Mouse (Mus musculus) MEL (cell line): ENCODE measurements around the gene Ppp4c. TPM values are rescaled to one million over a fixed set of nuclear protein-coding genes. Genes with fewer than 3 reads are reported as not detected.

Source experiments
- DNase-seq: peaks from one replicate; pipeline ENCODE4 v3.0.0; 2011; ENCODE audit warnings: low read depth, low spot score
- H3K27ac ChIP-seq: 2 replicates; pipeline ENCODE4 v1.5.1; 2012; ENCODE audit warnings: low read depth, mild to moderate bottlenecking, control low read depth, low read length, moderate library complexity; ENCODE audit not compliant: control insufficient read depth
- H3K27me3 ChIP-seq, 2 experiments: fragments of 150-350 bp in 1 of 2; sonication (generic) in 1 of 2; 2 replicates each; pipeline ENCODE4 v1.6.1; 2012; ENCODE audit warnings: low read length in 2 of 2, mild to moderate bottlenecking in 2 of 2, improper control_type of control experiment in 1 of 2, moderate library complexity in 1 of 2; ENCODE audit not compliant: insufficient read depth in 2 of 2, control insufficient read depth in 1 of 2
- H3K36me3 ChIP-seq, 2 experiments: 2 replicates each; pipeline ENCODE4 v1.6.1; 2012 to 2014; ENCODE audit warnings: low read length in 2 of 2, improper control_type of control experiment in 1 of 2, inconsistent platforms in 1 of 2, mild to moderate bottlenecking in 1 of 2; ENCODE audit not compliant: insufficient read depth in 2 of 2, control insufficient read depth in 1 of 2
- H3K4me1 ChIP-seq, 2 experiments: fragments of 150-350 bp in 1 of 2; sonication (generic) in 1 of 2; 2 replicates each; pipeline ENCODE4 v1.6.1; 2012; ENCODE audit warnings: low read length in 2 of 2, improper control_type of control experiment in 1 of 2, mild to moderate bottlenecking in 1 of 2; ENCODE audit not compliant: insufficient read depth in 2 of 2, control insufficient read depth in 1 of 2
- H3K4me3 ChIP-seq, 2 experiments: fragments of 150-350 bp in 1 of 2; sonication (generic) in 1 of 2; 2 replicates each; pipeline ENCODE4 v1.5.1; 2012; ENCODE audit warnings: low read depth in 2 of 2, low read length in 2 of 2, mild to moderate bottlenecking in 2 of 2, moderate library complexity in 2 of 2, control low read depth in 1 of 2, improper control_type of control experiment in 1 of 2; ENCODE audit not compliant: control insufficient read depth in 1 of 2, insufficient read depth in 1 of 2
- H3K79me2 ChIP-seq: 2 replicates; pipeline ENCODE4 v1.6.1; 2012; ENCODE audit warnings: mild to moderate bottlenecking, low read length, moderate library complexity; ENCODE audit not compliant: control insufficient read depth, poor library complexity, insufficient read depth
- H3K9ac ChIP-seq: 2 replicates; pipeline ENCODE4 v1.6.1; 2012; ENCODE audit warnings: low read depth, mild to moderate bottlenecking, control low read depth, low read length, moderate library complexity; ENCODE audit not compliant: control insufficient read depth, poor library complexity, severe bottlenecking
- H3K9me3 ChIP-seq: fragments of 150-350 bp; sonication (generic); replicated peaks from 2 replicates; pipeline ENCODE4 v1.6.1; 2012; ENCODE audit warnings: mild to moderate bottlenecking, low read length, improper control_type of control experiment, moderate library complexity; ENCODE audit not compliant: insufficient read depth
- CHD1 ChIP-seq: IDR thresholded peaks from 2 replicates; pipeline ENCODE4 v1.6.1; 2012; ENCODE audit warnings: low read depth, mild to moderate bottlenecking, inconsistent platforms, low read length, improper control_type of control experiment
- ETS1 ChIP-seq: IDR thresholded peaks from 2 replicates; pipeline ENCODE4 v1.6.1; 2012; ENCODE audit warnings: low read depth, mild to moderate bottlenecking, inconsistent platforms, low read length, improper control_type of control experiment, moderate library complexity
- GATA1 ChIP-seq: IDR thresholded peaks from 2 replicates; pipeline ENCODE4 v1.6.1; 2011; ENCODE audit warnings: low read depth, low read length, improper control_type of control experiment
- JUND ChIP-seq: IDR thresholded peaks from 2 replicates; pipeline ENCODE4 v1.6.1; 2011; ENCODE audit warnings: low read depth, mild to moderate bottlenecking, improper control_type of control experiment, low read length
- KAT2A ChIP-seq: conservative IDR thresholded peaks from 2 replicates; pipeline ENCODE4 v1.6.1; 2012; ENCODE audit warnings: low read depth, low read length, improper control_type of control experiment, inconsistent platforms
- MAFK ChIP-seq: IDR thresholded peaks from 2 replicates; pipeline ENCODE4 v1.6.1; 2011; ENCODE audit warnings: low read depth, mild to moderate bottlenecking, low read length, improper control_type of control experiment, borderline replicate concordance
- MAX ChIP-seq: IDR thresholded peaks from 2 replicates; pipeline ENCODE4 v1.6.1; 2011; ENCODE audit warnings: low read length, improper control_type of control experiment
- MXI1 ChIP-seq: IDR thresholded peaks from 2 replicates; pipeline ENCODE4 v1.6.1; 2011; ENCODE audit warnings: mild to moderate bottlenecking, low read depth, low read length, improper control_type of control experiment
- MYC ChIP-seq: IDR thresholded peaks from 2 replicates; pipeline ENCODE4 v1.6.1; 2011; ENCODE audit warnings: low read depth, mild to moderate bottlenecking, low read length, improper control_type of control experiment, moderate library complexity
- NELFE ChIP-seq: IDR thresholded peaks from 2 replicates; pipeline ENCODE4 v1.6.1; 2011; ENCODE audit warnings: low read depth, low read length, improper control_type of control experiment
- NRF1 ChIP-seq: IDR thresholded peaks from 2 replicates; pipeline ENCODE4 v1.6.1; 2014; ENCODE audit warnings: low read depth, mild to moderate bottlenecking, inconsistent platforms, low read length, improper control_type of control experiment, moderate library complexity; ENCODE audit not compliant: poor library complexity, insufficient read depth, severe bottlenecking
- POLR2AphosphoS2 ChIP-seq: IDR thresholded peaks from 2 replicates; pipeline ENCODE4 v1.6.1; 2011; ENCODE audit warnings: low read length, improper control_type of control experiment
- RCOR1 ChIP-seq: IDR thresholded peaks from 2 replicates; pipeline ENCODE4 v1.6.1; 2012; ENCODE audit warnings: low read depth, mild to moderate bottlenecking, inconsistent platforms, low read length, improper control_type of control experiment
- TAL1 ChIP-seq: IDR thresholded peaks from 2 replicates; pipeline ENCODE4 v1.6.1; 2012; ENCODE audit warnings: mild to moderate bottlenecking, inconsistent platforms, low read length, moderate library complexity, mixed read lengths
- TCF12 ChIP-seq: IDR thresholded peaks from 2 replicates; pipeline ENCODE4 v1.6.1; 2014; ENCODE audit warnings: low read depth, mild to moderate bottlenecking, inconsistent platforms, low read length, improper control_type of control experiment, moderate library complexity
- USF1 ChIP-seq: IDR thresholded peaks from 2 replicates; pipeline ENCODE4 v1.6.1; 2014; ENCODE audit warnings: low read depth, mild to moderate bottlenecking, inconsistent platforms, low read length, improper control_type of control experiment, moderate library complexity
- USF2 ChIP-seq, 2 experiments: IDR thresholded peaks; 2 replicates each; pipeline ENCODE4 v1.6.1; 2011 to 2012; ENCODE audit warnings: improper control_type of control experiment in 2 of 2, low read length in 2 of 2, borderline replicate concordance in 1 of 2, inconsistent platforms in 1 of 2, low read depth in 1 of 2, mild to moderate bottlenecking in 1 of 2; ENCODE audit not compliant: insufficient read depth in 1 of 2
- ZC3H11A ChIP-seq: IDR thresholded peaks from 2 replicates; pipeline ENCODE4 v1.6.1; 2012; ENCODE audit warnings: low read depth, mild to moderate bottlenecking, inconsistent platforms, low read length, improper control_type of control experiment
- ZMIZ1 ChIP-seq: IDR thresholded peaks from 2 replicates; pipeline ENCODE4 v1.6.1; 2012; ENCODE audit warnings: low read depth, mild to moderate bottlenecking, inconsistent platforms, low read length, improper control_type of control experiment, moderate library complexity
- polyA plus RNA-seq, 2 experiments: library from polyadenylated mRNA; stranded (reverse) in 1 of 2; unstranded in 1 of 2; fragments of >175 nt in 1 of 2; fragments of >200 nt in 1 of 2; gene quantifications; 2 replicates each; pipeline versions ENCODE4 v1.2.1 to v1.2.4; 2012; ENCODE audit warnings: low replicate concordance in 2 of 2, low read depth in 1 of 2; ENCODE audit not compliant: insufficient read length in 2 of 2, insufficient read depth in 1 of 2, missing spikeins in 1 of 2
- total RNA-seq: library from RNA; depleted of rRNA; stranded (reverse); fragments of 300-350 nt; gene quantifications from 2 replicates; pipeline ENCODE4 v1.2.3, GENCODE M21; 2012; rRNA removed

Ppp4c gene
- total and polyA plus RNA-seq, 3 experiments = 257 to 540 (median 265) TPM

DNA sequence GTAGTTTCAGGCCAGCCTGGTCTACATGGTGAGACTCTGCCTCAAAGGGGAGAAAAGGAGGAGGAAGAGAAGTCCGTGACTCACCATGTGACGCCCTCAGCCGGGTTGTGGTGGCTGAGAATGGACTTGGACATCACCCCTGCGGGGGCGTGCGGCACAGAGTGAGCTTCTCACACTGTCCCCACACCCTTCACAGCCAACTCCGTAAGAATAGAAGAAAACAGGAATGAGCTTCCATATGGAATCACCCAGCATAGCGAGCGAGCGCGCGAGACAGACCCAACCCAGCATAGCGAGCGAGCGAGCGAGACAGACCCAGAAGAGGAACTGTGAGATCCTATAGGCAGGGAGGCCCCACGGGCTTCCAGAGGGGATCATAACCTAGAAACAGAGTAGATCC is 52.7 kb downstream of the Ppp4c start:
- peak overlapping the region; percentile 64 for H3K9ac ChIP-seq
- H3K36me3 ChIP-seq = no peaks in the 10 kb centered on the region
- no peaks in the 10 kb centered on the region for H3K4me1 ChIP-seq
- no peaks in the 10 kb centered on the region for H3K9me3 ChIP-seq
- no peak overlapping the region for H3K27ac ChIP-seq
- H3K79me2 ChIP-seq = no peaks in the 10 kb centered on the region
- H3K4me3 ChIP-seq = peak overlapping the region; percentile 59 to 60
- peak; percentile 51 for DNase-seq
- no peaks in the 10 kb centered on the region; a peak in 1 of 4 replicates for H3K27me3 ChIP-seq
- peak; percentile 41; the same call in 1 of the 2 replicates for TF ChIP-seq USF1
- TF ChIP-seq NRF1 = no peak
- no peak for TF ChIP-seq MYC

GRCm38 (mm10) chr7:126736122-126736521 is 56.2 kb downstream of the Ppp4c start:
- no peaks in the 10 kb centered on the region for H3K9me3 ChIP-seq
- TF ChIP-seq TCF12 = no peak
- TF ChIP-seq USF2 (IDR thresholded peaks at IDR 0.05; ENCODE audit: borderline replicate concordance in 1 of 2, insufficient read depth in 1 of 2, low read depth in 1 of 2, low read length in 2 of 2) = no peak
- no peak for TF ChIP-seq CHD1
- TF ChIP-seq NELFE = no peak
- TF ChIP-seq GATA1 = no peak
- no peak for TF ChIP-seq MAFK
- TF ChIP-seq MAX = no peak
- TF ChIP-seq ETS1 = no peak
- TF ChIP-seq POLR2AphosphoS2 = no peak
- no peak for TF ChIP-seq NRF1
- TF ChIP-seq MXI1 = no peak
- no peak for TF ChIP-seq TAL1
- TF ChIP-seq ZMIZ1 = no peak
- no peak for TF ChIP-seq RCOR1
- TF ChIP-seq JUND = no peak
- no peak for TF ChIP-seq ZC3H11A
- no peak for TF ChIP-seq KAT2A

More at GRCm38 (mm10) chr7:126736122-126736521, 56.2 kb downstream of the Ppp4c start:
- H3K9ac ChIP-seq = no peak overlapping the region
- H3K79me2 ChIP-seq = no peaks in the 10 kb centered on the region
- H3K27me3 ChIP-seq = no peaks in the 10 kb centered on the region; a peak in 3 of 4 replicates
- no peak overlapping the region for H3K4me3 ChIP-seq
- H3K4me1 ChIP-seq = no peaks in the 10 kb centered on the region
- no peak for DNase-seq
- no peak overlapping the region for H3K27ac ChIP-seq
- no peaks in the 10 kb centered on the region for H3K36me3 ChIP-seq

Other genes starting within 250 kb of the Ppp4c start
Only the 30 nearest of the 33 such genes appear.
- 233 and 270 TPM in 2 replicates for gene Eif3c, start 226.1 kb downstream of the Ppp4c start, total RNA-seq
- gene Eif3c, start 226.1 kb downstream of the Ppp4c start, polyA plus RNA-seq = 100 to 1,000 TPM; 404 to 819 TPM
- gene Apobr, start 207.6 kb downstream of the Ppp4c start, total RNA-seq = 0.23 and 0.56 TPM in 2 replicates
- gene Apobr, start 207.6 kb downstream of the Ppp4c start, polyA plus RNA-seq = 1 to 10 TPM in 1 of 2 experiments, not detected in 1; 5.4 TPM
- 16.2 and 20.5 TPM in 2 replicates for gene Cln3, start 206.7 kb downstream of the Ppp4c start, total RNA-seq
- 10 to 100 TPM in 1 of 2 experiments, not detected in 1; 61.9 TPM for gene Cln3, start 206.7 kb downstream of the Ppp4c start, polyA plus RNA-seq
- gene Il27, start 197.6 kb downstream of the Ppp4c start, total RNA-seq = not detected in 2 replicates
- gene Il27, start 197.6 kb downstream of the Ppp4c start, polyA plus RNA-seq = under 1 TPM in 1 of 2 experiments, not detected in 1; 0.07 TPM
- 1.8 and 9.5 TPM in 2 replicates for gene Nupr1, start 161.6 kb downstream of the Ppp4c start, total RNA-seq
- gene Nupr1, start 161.6 kb downstream of the Ppp4c start, polyA plus RNA-seq = 10 to 100 TPM in 1 of 2 experiments, not detected in 1; 11.0 TPM
- gene Sgf29, start 143.2 kb downstream of the Ppp4c start, total RNA-seq = 56.1 and 81.7 TPM in 2 replicates
- gene Sgf29, start 143.2 kb downstream of the Ppp4c start, polyA plus RNA-seq = 100 to 1,000 TPM in 1 of 2 experiments, not detected in 1; 117 TPM
- gene Sult1a1, start 116.1 kb downstream of the Ppp4c start, total RNA-seq = not detected in 2 replicates
- under 1 TPM in 1 of 2 experiments, not detected in 1; 0.36 TPM for gene Sult1a1, start 116.1 kb downstream of the Ppp4c start, polyA plus RNA-seq
- 138 and 163 TPM in 2 replicates for gene Bola2, start 97.1 kb downstream of the Ppp4c start, total RNA-seq
- 100 to 1,000 TPM in 1 of 2 experiments, not detected in 1; 436 TPM for gene Bola2, start 97.1 kb downstream of the Ppp4c start, polyA plus RNA-seq
- gene Slx1b, start 96.7 kb downstream of the Ppp4c start, total RNA-seq = 4.6 and 5.4 TPM in 2 replicates
- gene Slx1b, start 96.7 kb downstream of the Ppp4c start, polyA plus RNA-seq = 10 to 100 TPM in 1 of 2 experiments, not detected in 1; 10.2 TPM
- gene Coro1a, start 84.7 kb downstream of the Ppp4c start, total RNA-seq = 195 and 279 TPM in 2 replicates
- 100 to 1,000 TPM in 1 of 2 experiments, not detected in 1; 204 TPM for gene Coro1a, start 84.7 kb downstream of the Ppp4c start, polyA plus RNA-seq
- 5.2 and 7.1 TPM in 2 replicates for gene Mapk3, start 32.9 kb downstream of the Ppp4c start, total RNA-seq
- gene Mapk3, start 32.9 kb downstream of the Ppp4c start, polyA plus RNA-seq = 10 to 100 TPM in 1 of 2 experiments, not detected in 1; 45.1 TPM
- gene Gdpd3, start 26.2 kb downstream of the Ppp4c start, total RNA-seq = 12.6 and 12.7 TPM in 2 replicates
- 10 to 100 TPM in 1 of 2 experiments, not detected in 1; 13.0 TPM for gene Gdpd3, start 26.2 kb downstream of the Ppp4c start, polyA plus RNA-seq
- gene Ypel3, start 15.5 kb downstream of the Ppp4c start, total RNA-seq = 2.1 and 2.7 TPM in 2 replicates
- gene Ypel3, start 15.5 kb downstream of the Ppp4c start, polyA plus RNA-seq = 10 to 100 TPM in 1 of 2 experiments, not detected in 1; 12.6 TPM
- 0.12 and 0.13 TPM in 2 replicates for gene Tbx6, start 11.0 kb downstream of the Ppp4c start, total RNA-seq
- under 1 TPM in 1 of 2 experiments, not detected in 1; 0.15 TPM for gene Tbx6, start 11.0 kb downstream of the Ppp4c start, polyA plus RNA-seq
- 1.7 TPM in 2 replicates for gene Fam57b, start 5.2 kb upstream of the Ppp4c start, total RNA-seq
- under 1 TPM in 1 of 2 experiments, not detected in 1; 0.50 TPM for gene Fam57b, start 5.2 kb upstream of the Ppp4c start, polyA plus RNA-seq
- gene 4930451I11Rik, start 39.1 kb upstream of the Ppp4c start, total RNA-seq = not detected in 2 replicates
- gene 4930451I11Rik, start 39.1 kb upstream of the Ppp4c start, polyA plus RNA-seq = not detected
- 1.6 and 2.3 TPM in 2 replicates for gene Doc2a, start 54.9 kb upstream of the Ppp4c start, total RNA-seq
- not detected for gene Doc2a, start 54.9 kb upstream of the Ppp4c start, polyA plus RNA-seq
- gene Hirip3, start 69.5 kb upstream of the Ppp4c start, total RNA-seq = 44.0 and 55.6 TPM in 2 replicates
- 100 to 1,000 TPM in 1 of 2 experiments, not detected in 1; 137 TPM for gene Hirip3, start 69.5 kb upstream of the Ppp4c start, polyA plus RNA-seq
- gene Ino80e, start 69.9 kb upstream of the Ppp4c start, total RNA-seq = 77.1 and 93.0 TPM in 2 replicates
- gene Ino80e, start 69.9 kb upstream of the Ppp4c start, polyA plus RNA-seq = 100 to 1,000 TPM; 189 to 476 TPM
- gene Taok2, start 92.2 kb upstream of the Ppp4c start, total RNA-seq = 26.2 and 34.2 TPM in 2 replicates
- 10 to 100 TPM; 29.0 to 52.3 TPM for gene Taok2, start 92.2 kb upstream of the Ppp4c start, polyA plus RNA-seq
- 18.0 and 18.8 TPM in 2 replicates for gene Tmem219, start 130.4 kb upstream of the Ppp4c start, total RNA-seq
- 10 to 100 TPM in 1 of 2 experiments, not detected in 1; 34.5 TPM for gene Tmem219, start 130.4 kb upstream of the Ppp4c start, polyA plus RNA-seq
- gene Kctd13, start 136.4 kb upstream of the Ppp4c start, total RNA-seq = 17.7 and 18.1 TPM in 2 replicates
- 10 to 100 TPM in 1 of 2 experiments, not detected in 1; 26.2 TPM for gene Kctd13, start 136.4 kb upstream of the Ppp4c start, polyA plus RNA-seq
- gene Asphd1, start 157.1 kb upstream of the Ppp4c start, total RNA-seq = 0.15 TPM in 1 of 2 replicates, not detected in the other
- gene Asphd1, start 157.1 kb upstream of the Ppp4c start, polyA plus RNA-seq = under 1 TPM in 1 of 2 experiments, not detected in 1; 0.74 TPM
- 0.49 and 2.0 TPM in 2 replicates for gene Sez6l2, start 158.1 kb upstream of the Ppp4c start, total RNA-seq
- 1 to 10 TPM in 1 of 2 experiments, not detected in 1; 6.1 TPM for gene Sez6l2, start 158.1 kb upstream of the Ppp4c start, polyA plus RNA-seq
- 72.5 and 98.4 TPM in 2 replicates for gene Cdipt, start 183.4 kb upstream of the Ppp4c start, total RNA-seq
- gene Cdipt, start 183.4 kb upstream of the Ppp4c start, polyA plus RNA-seq = 100 to 1,000 TPM in 1 of 2 experiments, not detected in 1; 151 TPM
- 0.35 and 0.49 TPM in 2 replicates for gene Cdiptos, start 183.6 kb upstream of the Ppp4c start, total RNA-seq
- 1 to 10 TPM in 1 of 2 experiments, not detected in 1; 1.8 TPM for gene Cdiptos, start 183.6 kb upstream of the Ppp4c start, polyA plus RNA-seq
- 19.4 and 19.8 TPM in 2 replicates for gene Mvp, start 222.1 kb upstream of the Ppp4c start, total RNA-seq
- 10 to 100 TPM in 1 of 2 experiments, not detected in 1; 20.6 TPM for gene Mvp, start 222.1 kb upstream of the Ppp4c start, polyA plus RNA-seq
- gene Pagr1b, start 224.0 kb upstream of the Ppp4c start, total RNA-seq = 0.39 TPM in 1 of 2 replicates, not detected in the other
- gene Pagr1b, start 224.0 kb upstream of the Ppp4c start, polyA plus RNA-seq = 1 to 10 TPM in 1 of 2 experiments, not detected in 1; 4.5 TPM
- gene Pagr1a, start 224.9 kb upstream of the Ppp4c start, total RNA-seq = 55.4 and 60.2 TPM in 2 replicates
- 10 to 100 TPM in 1 of 2 experiments, not detected in 1; 85.9 TPM for gene Pagr1a, start 224.9 kb upstream of the Ppp4c start, polyA plus RNA-seq
- 13.8 and 20.5 TPM in 2 replicates for gene Gm42742, start 228.6 kb upstream of the Ppp4c start, total RNA-seq
- gene Gm42742, start 228.6 kb upstream of the Ppp4c start, polyA plus RNA-seq = 10 to 100 TPM in 1 of 2 experiments, not detected in 1; 27.2 TPM